Mouse (Mus musculus) liver, embryonic 11.5 days (tissue): Measurements from ENCODE around the gene Nfia. TPM values are rescaled to one million over a fixed set of nuclear protein-coding genes. Genes with fewer than 3 reads are reported as not detected.

Experiments used
- ATAC-seq: fragments of 200-750 bp; cut with Nextera tagmentation; replicated peaks from 2 replicates; pipeline ENCODE4 v1.8.0; 2017; ENCODE audit warnings: moderate number of reproducible peaks, mild to moderate bottlenecking, moderate TSS enrichment, moderate library complexity; ENCODE audit not compliant: low FRiP score
- DNase-seq: peaks from one replicate; pipeline ENCODE4 v3.0.0-alpha.2; 2017; ENCODE audit warnings: low spot score
- H3K27ac ChIP-seq: fragments of 300-500 bp; sonication (generic); 2 replicates; pipeline ENCODE4 v1.5.1; 2014; ENCODE audit warnings: mild to moderate bottlenecking, low read depth, low read length, control low read depth
- H3K27me3 ChIP-seq: fragments of 300-500 bp; sonication (generic); replicated peaks from 2 replicates; pipeline ENCODE4 v1.6.1; 2014; ENCODE audit warnings: low read length, mixed read lengths; ENCODE audit not compliant: control insufficient read depth, insufficient read depth
- H3K36me3 ChIP-seq: fragments of 300-500 bp; sonication (generic); 2 replicates; pipeline ENCODE4 v1.6.1; 2014; ENCODE audit warnings: mild to moderate bottlenecking, low read length, moderate library complexity, mixed read lengths; ENCODE audit not compliant: control insufficient read depth, insufficient read depth
- H3K4me1 ChIP-seq: fragments of 300-500 bp; sonication (generic); replicated peaks from 2 replicates; pipeline ENCODE4 v1.6.1; 2014; ENCODE audit warnings: low read length, mixed read lengths; ENCODE audit not compliant: control insufficient read depth, insufficient read depth
- H3K4me2 ChIP-seq: fragments of 300-500 bp; sonication (generic); 2 replicates; pipeline ENCODE4 v1.6.1; 2014; ENCODE audit warnings: mild to moderate bottlenecking, control low read depth, moderate library complexity
- H3K4me3 ChIP-seq: fragments of 300-500 bp; sonication (generic); 2 replicates; pipeline ENCODE4 v1.5.1; 2014; ENCODE audit warnings: low read depth, low read length, control low read depth
- H3K9ac ChIP-seq: fragments of 300-500 bp; sonication (generic); 2 replicates; pipeline ENCODE4 v1.6.1; 2014; ENCODE audit warnings: low read depth, low read length, control low read depth
- H3K9me3 ChIP-seq: fragments of 300-500 bp; sonication (generic); 2 replicates; pipeline ENCODE4 v1.6.1; 2016; ENCODE audit warnings: low read length, inconsistent platforms, mixed read lengths; ENCODE audit not compliant: control insufficient read depth
- WGBS: fragments of 180-500 bp; shearing (Covaris S2); extraction: QIAGEN DNeasy Blood & Tissue Kit; methylation state at CpG from one replicate; pipeline ENCODE4 v1.1.7; 2014; 5-methylcytosine and 5-hydroxymethylcytosine counted together
- polyA plus RNA-seq: library from polyadenylated mRNA; unstranded; fragments of >200 nt; fragmentation: Nextera tagmentation; extraction: Ambion mirVana; gene quantifications from 2 replicates; pipeline ENCODE4 v1.2.1, GENCODE M21; 2014

The Nfia gene
- polyA plus RNA-seq, 1 experiment from 2014 or later = 11.3 TPM

DNA sequence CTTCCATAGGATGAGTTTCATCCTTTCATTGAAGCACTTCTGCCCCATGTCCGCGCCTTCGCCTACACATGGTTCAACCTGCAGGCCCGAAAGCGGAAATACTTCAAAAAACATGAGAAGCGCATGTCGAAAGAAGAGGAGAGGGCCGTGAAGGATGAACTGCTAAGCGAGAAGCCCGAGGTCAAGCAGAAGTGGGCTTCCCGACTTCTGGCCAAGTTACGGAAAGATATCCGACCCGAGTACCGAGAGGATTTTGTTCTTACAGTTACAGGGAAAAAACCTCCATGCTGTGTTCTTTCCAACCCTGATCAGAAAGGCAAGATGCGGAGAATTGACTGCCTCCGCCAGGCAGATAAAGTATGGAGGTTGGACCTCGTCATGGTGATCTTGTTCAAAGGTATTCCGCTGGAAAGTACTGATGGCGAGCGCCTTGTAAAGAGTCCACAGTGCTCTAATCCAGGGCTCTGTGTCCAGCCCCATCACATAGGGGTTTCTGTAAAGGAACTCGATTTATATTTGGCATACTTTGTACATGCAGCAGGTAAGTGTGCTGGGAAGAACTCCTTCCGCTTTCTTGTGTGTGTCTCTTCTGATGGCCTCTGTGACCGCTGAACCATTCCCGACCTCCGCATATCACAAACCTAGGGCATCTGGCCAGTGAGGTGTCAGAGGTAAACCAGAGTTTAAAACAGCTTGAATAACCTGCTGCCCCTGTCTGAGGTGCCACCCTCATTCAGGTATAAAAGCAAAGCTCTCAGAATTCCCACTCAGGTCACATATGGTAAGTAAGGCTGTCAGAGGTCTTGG, 10.7 kb downstream of the Nfia start:
- H3K36me3 ChIP-seq = no peaks in the 10 kb centered on the region; the same call in 1 of the 2 replicates
- no peak overlapping the region for H3K9ac ChIP-seq
- WGBS = 92% methylated on average over 26 of the region's 26 CpGs
- no peak overlapping the region for H3K4me2 ChIP-seq
- no peak overlapping the region for H3K27ac ChIP-seq
- no peaks in the 10 kb centered on the region for H3K9me3 ChIP-seq
- ATAC-seq (no peak), DNase-seq (no peak)
- H3K4me1 ChIP-seq = no peaks in the 10 kb centered on the region
- no peak overlapping the region for H3K4me3 ChIP-seq
- peaks cover 21% of the 10 kb centered on the region for H3K27me3 ChIP-seq

DNA sequence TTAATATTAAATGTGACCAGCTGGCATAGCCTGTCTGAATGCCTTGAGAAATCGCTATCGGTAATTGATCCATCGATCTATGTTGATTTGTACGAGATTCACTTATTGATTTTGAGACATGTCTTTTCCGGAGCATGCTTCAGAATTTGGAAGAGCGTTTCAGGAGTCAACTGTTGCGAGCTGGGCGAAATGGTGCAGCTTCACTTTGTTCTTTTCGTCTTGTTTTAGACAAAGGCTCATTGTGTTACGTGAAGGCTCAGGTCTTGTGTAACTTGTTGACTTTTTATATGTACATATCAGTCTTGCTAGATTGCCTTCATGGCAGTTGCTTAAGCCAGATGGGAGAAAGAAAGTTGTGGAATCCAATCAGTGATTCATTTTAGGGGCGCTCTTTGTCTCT, 11.7 kb downstream of the Nfia start:
- no peaks in the 10 kb centered on the region for H3K4me1 ChIP-seq
- no peaks in the 10 kb centered on the region for H3K9me3 ChIP-seq
- H3K9ac ChIP-seq = no peak overlapping the region
- ATAC-seq = no peak
- no peak overlapping the region for H3K4me3 ChIP-seq
- 89% methylated on average over 11 of the region's 11 CpGs for WGBS
- no peak overlapping the region for H3K27ac ChIP-seq
- H3K36me3 ChIP-seq = no peaks in the 10 kb centered on the region; the same call in 1 of the 2 replicates
- DNase-seq = no peak
- no peak overlapping the region for H3K4me2 ChIP-seq
- H3K27me3 ChIP-seq = peaks cover 17% of the 10 kb centered on the region

DNA sequence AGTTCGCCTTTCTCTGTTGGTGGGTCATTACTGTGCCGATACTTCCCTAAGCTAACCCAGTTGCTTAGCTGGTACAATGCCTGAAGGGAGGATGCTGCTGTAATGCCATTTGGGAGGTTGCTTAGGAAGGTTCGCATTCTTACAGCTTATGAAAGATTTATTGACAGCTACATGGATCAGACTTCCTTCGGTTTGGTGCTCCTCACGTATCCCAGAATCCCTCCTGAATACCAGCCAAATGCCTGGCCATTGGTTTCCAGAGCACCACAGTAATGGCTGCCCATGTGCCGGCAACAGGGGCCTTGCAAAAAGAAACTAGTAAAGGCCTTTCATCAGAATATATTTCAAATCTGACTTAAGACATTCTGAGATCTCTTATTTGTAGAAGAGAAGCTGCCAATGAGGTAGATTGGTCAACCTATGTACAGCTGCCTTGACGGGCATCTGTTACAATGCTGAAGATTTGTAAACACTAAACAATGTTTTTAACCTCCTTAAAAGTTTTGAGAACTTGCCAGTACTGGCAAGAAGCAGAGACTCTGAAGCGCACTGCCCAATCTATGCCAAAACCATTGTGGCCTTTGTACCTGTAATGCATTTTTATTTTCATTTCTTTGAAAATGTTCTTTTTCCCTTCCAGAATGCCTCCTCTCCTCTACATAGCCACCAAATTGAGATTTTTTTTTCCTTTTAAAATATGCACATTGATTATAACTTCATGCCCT, 13.2 kb downstream of the Nfia start:
- Histone ChIP-seq H3K4me2 (no peak overlapping the region), H3K27ac (no peak overlapping the region), H3K9me3 (no peaks in the 10 kb centered on the region), H3K27me3 (peaks cover 9% of the 10 kb centered on the region; the same call in 1 of the 2 replicates), H3K4me3 (no peak overlapping the region), H3K36me3 (no peaks in the 10 kb centered on the region; the same call in 1 of the 2 replicates), H3K4me1 (no peaks in the 10 kb centered on the region), H3K9ac (no peak overlapping the region)
- 90% methylated on average over 8 of the region's 8 CpGs for WGBS
- DNase-seq = no peak
- no peak for ATAC-seq

DNA sequence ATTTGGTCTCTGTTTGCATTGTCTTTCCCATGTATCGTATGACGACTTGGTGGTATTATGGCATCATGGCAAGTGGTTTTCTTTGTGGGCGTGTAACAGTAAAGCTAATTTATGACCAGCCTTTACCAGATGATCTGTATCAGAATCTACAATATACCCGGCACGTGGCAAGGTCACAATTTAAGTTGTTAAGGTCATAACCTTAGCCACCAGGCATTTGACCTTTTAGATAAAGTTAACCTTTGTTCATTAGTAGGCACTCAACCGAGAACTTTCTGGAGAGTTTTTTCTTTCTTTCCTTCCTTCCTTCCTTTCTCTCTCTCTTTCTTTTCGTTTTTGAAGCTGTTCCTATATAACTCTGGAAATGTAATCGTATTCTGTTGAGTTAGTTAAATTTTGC, 14.0 kb downstream of the Nfia start:
- WGBS = 65% methylated on average over 8 of the region's 8 CpGs
- H3K36me3 ChIP-seq = no peaks in the 10 kb centered on the region; the same call in 1 of the 2 replicates
- DNase-seq = no peak
- H3K9ac ChIP-seq = no peak overlapping the region
- no peak overlapping the region for H3K4me2 ChIP-seq
- H3K27me3 ChIP-seq = peaks cover 9% of the 10 kb centered on the region; the same call in 1 of the 2 replicates
- no peaks in the 10 kb centered on the region for H3K9me3 ChIP-seq
- ATAC-seq = no peak
- no peak overlapping the region for H3K4me3 ChIP-seq
- H3K4me1 ChIP-seq = no peaks in the 10 kb centered on the region
- no peak overlapping the region for H3K27ac ChIP-seq

DNA sequence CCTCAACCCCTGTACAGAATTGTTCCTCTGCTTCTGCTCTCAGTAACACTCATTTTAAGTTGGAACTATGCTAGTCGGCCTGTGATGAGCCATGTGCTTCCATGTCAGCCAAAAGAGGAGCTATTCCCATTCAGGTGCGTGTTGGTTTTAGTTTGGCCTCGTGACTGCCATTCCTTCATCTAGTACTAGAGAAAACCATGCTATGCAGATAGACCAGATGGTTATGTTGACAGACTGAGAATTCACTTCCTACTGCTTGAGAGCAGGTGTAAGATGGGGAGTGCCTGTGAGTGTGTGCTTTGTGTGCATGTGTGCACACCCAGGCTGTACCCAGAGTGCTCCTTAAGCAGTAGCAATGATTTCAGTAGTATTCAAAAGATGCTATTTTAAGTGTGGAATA, 15.0 kb downstream of the Nfia start:
- H3K4me2 ChIP-seq = no peak overlapping the region
- WGBS = 85% methylated on average over 3 of the region's 3 CpGs
- H3K4me1 ChIP-seq = no peaks in the 10 kb centered on the region
- no peaks in the 10 kb centered on the region; the same call in 1 of the 2 replicates for H3K36me3 ChIP-seq
- no peak overlapping the region for H3K27ac ChIP-seq
- no peaks in the 10 kb centered on the region for H3K9me3 ChIP-seq
- peaks cover 9% of the 10 kb centered on the region; the same call in 1 of the 2 replicates for H3K27me3 ChIP-seq
- no peak for ATAC-seq
- no peak for DNase-seq
- H3K9ac ChIP-seq = no peak overlapping the region
- no peak overlapping the region for H3K4me3 ChIP-seq

DNA sequence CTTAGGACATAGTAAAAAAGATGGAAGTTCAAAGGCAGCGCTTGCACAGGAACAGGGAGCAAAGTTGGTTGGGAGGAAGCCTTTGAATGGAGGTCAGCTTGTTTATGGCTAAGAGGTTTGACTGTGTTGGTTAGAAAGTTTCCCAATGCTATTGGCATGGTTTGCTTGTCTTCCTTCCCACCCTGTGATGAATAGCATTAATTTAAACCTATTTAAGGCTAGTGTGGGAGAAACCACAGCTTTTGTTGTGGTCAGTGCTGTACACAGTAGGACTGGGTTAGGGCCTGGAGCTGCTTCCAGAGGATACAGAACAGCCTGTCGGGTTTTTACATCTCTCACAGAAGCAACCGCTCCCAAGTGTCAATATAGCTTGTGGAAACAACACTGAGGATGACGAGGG, 16.0 kb downstream of the Nfia start:
- peaks cover 9% of the 10 kb centered on the region; the same call in 1 of the 2 replicates for H3K27me3 ChIP-seq
- H3K36me3 ChIP-seq = no peaks in the 10 kb centered on the region; the same call in 1 of the 2 replicates
- no peak overlapping the region for H3K4me2 ChIP-seq
- no peak for ATAC-seq
- H3K9me3 ChIP-seq = no peaks in the 10 kb centered on the region
- 77% methylated on average over 4 of the region's 4 CpGs for WGBS
- no peak for DNase-seq
- H3K27ac ChIP-seq = no peak overlapping the region
- no peaks in the 10 kb centered on the region for H3K4me1 ChIP-seq
- H3K9ac ChIP-seq = no peak overlapping the region
- H3K4me3 ChIP-seq = no peak overlapping the region

DNA sequence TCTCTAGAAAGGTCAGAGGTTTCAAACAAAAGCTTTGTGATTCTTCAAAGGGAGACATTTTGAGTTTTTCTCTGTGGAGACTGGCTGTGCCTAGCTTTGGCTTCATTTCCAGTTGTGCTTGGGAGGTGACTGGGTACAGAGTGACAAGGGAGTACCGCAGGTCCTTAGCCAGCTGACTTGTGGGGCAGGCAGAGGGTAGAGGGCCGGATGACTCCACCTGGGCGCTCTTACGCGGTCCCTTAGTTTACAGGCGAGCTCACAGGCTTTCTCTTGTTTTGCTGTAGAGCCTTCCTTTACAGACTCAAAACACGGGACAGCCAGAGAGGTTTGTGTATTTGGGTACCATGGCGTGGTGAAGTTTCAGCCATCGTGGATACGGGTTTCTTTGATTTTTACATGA, 21.4 kb downstream of the Nfia start:
- Histone ChIP-seq H3K4me2 (no peak overlapping the region), H3K27me3 (peaks cover 3% of the 10 kb centered on the region; the same call in 1 of the 2 replicates), H3K9me3 (no peaks in the 10 kb centered on the region), H3K27ac (no peak overlapping the region), H3K4me3 (no peak overlapping the region), H3K9ac (no peak overlapping the region), H3K36me3 (no peaks in the 10 kb centered on the region), H3K4me1 (no peaks in the 10 kb centered on the region)
- WGBS = 88% methylated on average over 10 of the region's 10 CpGs
- ATAC-seq (no peak), DNase-seq (no peak)

DNA sequence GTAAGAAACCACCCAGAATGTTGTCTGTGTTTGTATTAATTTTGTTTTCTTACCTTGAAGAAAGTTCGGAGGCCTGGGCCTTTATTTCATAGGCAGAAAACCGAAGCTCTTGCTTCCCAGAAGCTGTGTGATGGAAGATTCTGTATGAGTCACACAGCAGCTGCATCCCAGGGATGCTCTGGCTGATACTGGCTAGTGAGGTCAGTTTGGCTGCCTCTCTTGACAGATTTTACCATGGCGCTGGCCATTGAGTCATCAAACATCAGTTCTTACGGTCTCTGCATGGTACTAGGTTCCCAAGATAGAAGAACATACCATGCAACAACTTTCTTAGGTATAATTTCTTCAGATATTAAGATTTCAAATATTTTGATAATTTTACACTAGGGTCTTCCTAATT, 22.3 kb downstream of the Nfia start:
- H3K4me1 ChIP-seq = no peaks in the 10 kb centered on the region
- H3K27me3 ChIP-seq = 0 out of 2 replicates have a peak, but pooled peaks cover 3% of the 10 kb centered on the region
- ATAC-seq = no peak
- no peak for DNase-seq
- no peak overlapping the region for H3K4me3 ChIP-seq
- H3K9ac ChIP-seq = no peak overlapping the region
- H3K36me3 ChIP-seq = no peaks in the 10 kb centered on the region; the same call in 1 of the 2 replicates
- no peak overlapping the region for H3K27ac ChIP-seq
- WGBS = 75% methylated on average over 4 of the region's 4 CpGs
- H3K4me2 ChIP-seq = no peak overlapping the region
- H3K9me3 ChIP-seq = no peaks in the 10 kb centered on the region
